Mouse (Mus musculus): Measurements from ENCODE around the gene Gm9611.
"Not testable (repeated sequence)": the region's sequence is repeated elsewhere in the genome, so short reads cannot be mapped to it uniquely, and the experiment has no call there.

Gene Gm9611

DNA sequence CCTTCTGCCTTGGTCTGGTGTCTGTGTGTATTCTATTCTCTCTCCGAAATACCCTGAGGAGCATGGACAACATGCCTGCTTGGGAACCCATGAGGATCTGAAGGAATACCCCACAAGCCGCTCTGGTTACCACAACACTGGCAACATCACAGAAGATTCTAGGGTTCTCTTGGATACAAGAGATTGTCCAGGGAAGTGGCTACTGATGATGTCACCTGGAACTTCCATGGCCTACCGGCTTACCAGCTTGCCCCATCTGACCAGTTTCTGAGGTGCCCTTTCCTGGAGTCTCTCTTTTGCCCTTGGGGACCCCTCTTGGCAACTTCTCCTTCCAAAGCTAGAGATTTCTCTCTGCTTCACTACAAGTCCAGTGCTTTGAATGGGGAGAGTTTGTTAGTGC, at the start of gene Gm9611:
Gene Gm9611, minus strand, starts transcription at position 101 of the 400 bp plus-strand sequence.
- not testable (repeated sequence) for DNase-seq (ENCODE audit: low spot score)

DNA sequence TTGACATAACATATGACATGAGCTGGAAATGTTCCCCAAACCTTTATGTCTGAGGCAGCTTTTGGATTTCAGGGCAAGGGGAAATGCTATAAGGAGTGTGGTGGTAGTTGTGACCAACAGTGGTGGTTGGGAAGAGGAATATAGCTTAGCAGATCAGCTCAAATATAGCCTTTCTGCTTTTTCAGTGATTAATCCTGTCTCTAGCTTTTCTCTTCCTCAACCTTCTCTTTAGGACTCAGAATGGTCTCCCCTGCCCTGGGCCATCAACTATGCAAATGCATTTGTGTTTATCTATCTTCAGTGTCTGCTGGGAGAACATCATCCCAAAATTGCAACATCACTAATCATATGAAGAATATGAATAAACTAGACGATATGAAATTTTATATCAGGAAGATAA, 12.8 kb upstream of the Gm9611 start, which contains the start of gene Gm7995:
Gene Gm7995, plus strand, starts transcription at position 301 of the 400 bp plus-strand sequence.
- DNase-seq (ENCODE audit: low spot score), result not testable (repeated sequence)

DNA sequence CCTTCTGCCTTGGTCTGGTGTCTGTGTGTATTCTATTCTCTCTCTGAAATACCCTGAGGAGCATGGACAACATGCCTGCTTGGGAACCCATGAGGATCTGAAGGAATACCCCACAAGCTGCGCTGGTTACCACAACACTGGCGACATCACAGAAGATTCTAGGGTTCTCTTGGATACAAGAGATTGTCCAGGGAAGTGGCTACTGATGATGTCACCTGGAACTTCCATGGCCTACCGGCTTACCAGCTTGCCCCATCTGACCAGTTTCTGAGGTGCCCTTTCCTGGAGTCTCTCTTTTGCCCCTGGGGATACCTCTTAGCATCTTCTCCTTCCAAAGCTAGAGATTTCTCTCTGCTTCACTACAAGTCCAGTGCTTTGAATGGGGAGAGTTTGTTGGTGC, 37.2 kb downstream of the Gm9611 start, which contains the start of gene Gm17026:
Gene Gm17026, minus strand, starts transcription at position 101 of the 400 bp plus-strand sequence.
- not testable (repeated sequence) for DNase-seq (ENCODE audit: low spot score)

Measured in urinary bladder, postnatal 10 days (tissue).